Mouse (Mus musculus): ENCODE data around the gene Fam133b. TPM values are rescaled to one million over a fixed set of nuclear protein-coding genes. Genes with fewer than 3 reads are reported as not detected.
A peak's percentile ranks its signal among the peaks of the same experiment; 100 is the strongest.

The Fam133b gene
- total RNA-seq (2021): 10 to 100 TPM; 45.8 to 46.6 TPM
- long read RNA-seq, experiment 1, transcript Fam133b-201 (11 exons, 1,491 nt): major isoform, 39 of 49 reads
- long read RNA-seq, experiment 1, partial matches to known transcripts: 0 of 49 reads
- long read RNA-seq, experiment 1, other reads (novel, unspliced or antisense): 5 of 49 reads
- long read RNA-seq, experiment 2, transcript Fam133b-201 (11 exons, 1,491 nt): major isoform, 40 of 46 reads
- long read RNA-seq, experiment 2, partial matches to known transcripts: 1 of 46 reads
- long read RNA-seq, experiment 2, other reads (novel, unspliced or antisense): 3 of 46 reads

GRCm38 (mm10) chr5:3543629-3544479 is at the start of gene Fam133b:
Fam133b (plus strand) TSS chr5:3543833.
- peak; percentile 97 to 99 for DNase-seq (ENCODE audit: low spot score in 2 of 2)

- DNase-seq (ENCODE audit: low spot score in 2 of 2): no peak
Observed at GRCm38 (mm10) chr5:3493968-3494367, 49.7 kb upstream of the Fam133b start.

- no peak for DNase-seq (ENCODE audit: low spot score in 2 of 2)
Observed at GRCm38 (mm10) chr5:3494452-3495187, 49.0 kb upstream of the Fam133b start.

- no peak for DNase-seq (ENCODE audit: low spot score in 2 of 2)
Observed at GRCm38 (mm10) chr5:3497505-3497925, 46.1 kb upstream of the Fam133b start.

GRCm38 (mm10) chr5:3500298-3500697 is 43.3 kb upstream of the Fam133b start:
- no peak for DNase-seq (ENCODE audit: low spot score in 2 of 2)

GRCm38 (mm10) chr5:3500957-3501563 is 42.6 kb upstream of the Fam133b start:
- DNase-seq (ENCODE audit: low spot score in 2 of 2): no peak

- DNase-seq (ENCODE audit: low spot score in 2 of 2): no peak
Observed at GRCm38 (mm10) chr5:3501564-3502001, 42.0 kb upstream of the Fam133b start.

- DNase-seq (ENCODE audit: low spot score in 2 of 2): no peak
Observed at GRCm38 (mm10) chr5:3502610-3503350, 40.9 kb upstream of the Fam133b start.

- no peak for DNase-seq (ENCODE audit: low spot score in 2 of 2)
Observed at GRCm38 (mm10) chr5:3503373-3503772, 40.3 kb upstream of the Fam133b start.

- DNase-seq (ENCODE audit: low spot score in 2 of 2): no peak
Observed at GRCm38 (mm10) chr5:3503836-3504323, 39.8 kb upstream of the Fam133b start.

- no peak for DNase-seq (ENCODE audit: low spot score in 2 of 2)
Observed at GRCm38 (mm10) chr5:3504453-3504852, 39.2 kb upstream of the Fam133b start.

- no peak for DNase-seq (ENCODE audit: low spot score in 2 of 2)
Observed at GRCm38 (mm10) chr5:3505553-3505952, 38.1 kb upstream of the Fam133b start.

- no peak for DNase-seq (ENCODE audit: low spot score in 2 of 2)
Observed at GRCm38 (mm10) chr5:3508480-3509381, 34.9 kb upstream of the Fam133b start.

GRCm38 (mm10) chr5:3509503-3509902 is 34.1 kb upstream of the Fam133b start:
- no peak for DNase-seq (ENCODE audit: low spot score in 2 of 2)

- DNase-seq (ENCODE audit: low spot score in 2 of 2): no peak
Observed at GRCm38 (mm10) chr5:3511097-3511795, 32.4 kb upstream of the Fam133b start.

GRCm38 (mm10) chr5:3512584-3512983 is 31.0 kb upstream of the Fam133b start:
- DNase-seq (ENCODE audit: low spot score in 2 of 2): no peak

GRCm38 (mm10) chr5:3514901-3515311 is 28.7 kb upstream of the Fam133b start:
- no peak for DNase-seq (ENCODE audit: low spot score in 2 of 2)

- DNase-seq (ENCODE audit: low spot score in 2 of 2): no peak
Observed at GRCm38 (mm10) chr5:3515477-3515876, 28.2 kb upstream of the Fam133b start.
